Mouse (Mus musculus) C2C12 (cell line): ENCODE measurements around the gene Stard3nl. TPM values are rescaled to one million over a fixed set of nuclear protein-coding genes. Genes with fewer than 3 reads are reported as not detected.

Experiments
- H3K27me3 ChIP-seq: one replicate; pipeline ENCODE4 v1.6.1; 2011; ENCODE audit not compliant: control insufficient read depth, insufficient read depth, insufficient read length
- H3K36me3 ChIP-seq: one replicate; pipeline ENCODE4 v1.6.1; 2011; ENCODE audit not compliant: control insufficient read depth, insufficient read depth
- H3K4me3 ChIP-seq: one replicate; pipeline ENCODE4 v1.5.1; 2011; ENCODE audit warnings: mild to moderate bottlenecking, control low read depth; ENCODE audit not compliant: poor library complexity, insufficient read depth, severe bottlenecking
- H3K79me2 ChIP-seq: one replicate; pipeline ENCODE4 v1.6.1; 2011; ENCODE audit not compliant: control insufficient read depth, insufficient read depth
- H3K79me3 ChIP-seq: one replicate; pipeline ENCODE4 v1.6.1; 2011; ENCODE audit warnings: low read depth, control low read depth
- H3ac ChIP-seq: one replicate; pipeline ENCODE3; 2011; ENCODE audit warnings: low read depth; ENCODE audit not compliant: control insufficient read depth, insufficient read length
- CEBPB ChIP-seq: IDR thresholded peaks from one replicate; pipeline ENCODE4 v1.6.1; 2011; ENCODE audit warnings: low read depth, mild to moderate bottlenecking, control low read depth, moderate library complexity
- CTCF ChIP-seq: IDR thresholded peaks from one replicate; pipeline ENCODE4 v1.5.1; 2011; ENCODE audit not compliant: control insufficient read depth, insufficient read depth, insufficient read length
- FOSL1 ChIP-seq: IDR thresholded peaks from one replicate; pipeline ENCODE4 v1.8.0; 2011; ENCODE audit warnings: mild to moderate bottlenecking, low read length; ENCODE audit not compliant: poor library complexity, insufficient read depth, severe bottlenecking
- MAX ChIP-seq: IDR thresholded peaks from one replicate; pipeline ENCODE4 v1.6.1; 2011; ENCODE audit warnings: mild to moderate bottlenecking, control low read depth
- MYOD1 ChIP-seq: IDR thresholded peaks from one replicate; pipeline ENCODE4 v1.6.1; 2011; ENCODE audit warnings: low read depth; ENCODE audit not compliant: control insufficient read depth, insufficient read length
- MYOG ChIP-seq: IDR thresholded peaks from one replicate; pipeline ENCODE4 v1.6.1; 2011; ENCODE audit not compliant: control insufficient read depth, insufficient read length; ENCODE audit errors: extremely low read depth
- USF1 ChIP-seq: IDR thresholded peaks from one replicate; pipeline ENCODE4 v1.6.1; 2011; ENCODE audit warnings: low read depth, mild to moderate bottlenecking, control low read depth, moderate library complexity
- polyA plus RNA-seq: library from polyadenylated mRNA; unstranded; fragments of >200 nt; fragmentation: generic; extraction: Trizol; gene quantifications from one replicate; pipeline ENCODE4 v1.2.1, GENCODE M21; 2012; ENCODE audit warnings: missing spikeins

Stard3nl gene
- polyA plus RNA-seq, 1 experiment = 29.2 TPM

DNA sequence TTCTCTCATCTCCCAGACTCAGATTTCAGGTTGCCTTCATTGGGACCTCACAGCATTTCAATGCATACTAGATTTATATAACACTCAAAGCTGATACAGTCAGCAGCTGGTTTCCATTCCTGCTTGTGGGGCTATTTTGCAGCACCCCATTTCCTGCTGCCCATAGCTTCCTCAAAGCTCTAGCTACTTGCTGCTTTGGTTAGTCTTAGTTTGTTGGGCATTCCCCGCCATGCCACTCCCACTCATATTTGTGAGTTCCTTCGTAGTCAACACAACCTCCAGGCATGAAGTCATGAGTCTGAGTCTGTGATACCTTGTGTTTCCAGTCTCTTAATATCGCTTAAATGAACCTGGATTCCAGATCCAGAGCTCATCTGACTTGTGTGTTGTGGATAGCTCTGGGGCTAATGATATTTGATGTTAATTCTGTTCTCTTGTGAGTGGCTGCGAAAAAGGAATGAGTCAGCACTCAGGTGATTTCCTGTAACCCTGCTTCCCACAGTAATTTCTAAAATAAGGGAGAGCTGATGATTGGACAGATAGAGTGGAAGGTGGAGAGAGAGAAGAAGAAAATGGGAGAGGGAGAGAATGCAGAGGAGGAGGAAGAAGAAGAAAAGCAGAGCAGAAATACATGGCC, 22.4 kb upstream of the Stard3nl start:
- Histone ChIP-seq H3K4me3 (no peak overlapping the region), H3K36me3 (no peaks in the 10 kb centered on the region), H3ac (no peak overlapping the region), H3K79me2 (no peaks in the 10 kb centered on the region), H3K79me3 (no peaks in the 10 kb centered on the region), H3K27me3 (no peaks in the 10 kb centered on the region)
- no peak for TF ChIP-seq USF1
- TF ChIP-seq FOSL1 = no peak
- TF ChIP-seq CTCF = no peak
- TF ChIP-seq CEBPB = no peak
- no peak for TF ChIP-seq MAX
- no peak for TF ChIP-seq MYOG
- TF ChIP-seq MYOD1 = no peak

DNA sequence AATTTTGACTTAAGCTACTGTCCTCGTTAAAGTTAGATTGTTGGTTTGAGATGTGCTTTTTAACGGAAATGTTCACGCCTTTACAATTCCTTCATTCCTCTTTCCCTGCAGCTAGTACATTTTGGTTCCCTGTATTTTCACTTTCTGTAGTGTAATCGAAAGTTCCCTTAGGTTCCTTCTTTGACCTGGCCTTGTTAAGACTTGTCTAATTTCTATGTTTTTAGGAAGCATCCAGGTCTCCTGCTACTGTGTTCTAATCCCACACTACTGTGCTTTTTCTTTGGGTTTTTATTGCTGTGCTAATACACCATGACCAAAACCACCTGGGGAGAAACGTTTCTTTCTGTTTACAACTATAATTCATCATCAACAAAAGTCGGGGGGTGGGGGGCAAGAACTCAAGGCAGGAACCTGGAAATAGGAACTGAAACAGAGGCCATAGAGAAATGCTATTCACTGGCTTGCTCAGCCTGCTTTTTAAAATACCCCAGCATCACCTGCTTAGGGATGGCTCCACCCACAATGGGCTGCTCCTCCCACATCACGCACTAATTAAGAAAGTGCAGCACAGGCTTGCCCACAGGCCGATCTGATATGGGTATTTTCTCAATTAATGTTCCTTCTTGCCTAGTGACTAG, 20.4 kb upstream of the Stard3nl start:
- Histone ChIP-seq H3K4me3 (no peak overlapping the region), H3ac (no peak overlapping the region)

DNA sequence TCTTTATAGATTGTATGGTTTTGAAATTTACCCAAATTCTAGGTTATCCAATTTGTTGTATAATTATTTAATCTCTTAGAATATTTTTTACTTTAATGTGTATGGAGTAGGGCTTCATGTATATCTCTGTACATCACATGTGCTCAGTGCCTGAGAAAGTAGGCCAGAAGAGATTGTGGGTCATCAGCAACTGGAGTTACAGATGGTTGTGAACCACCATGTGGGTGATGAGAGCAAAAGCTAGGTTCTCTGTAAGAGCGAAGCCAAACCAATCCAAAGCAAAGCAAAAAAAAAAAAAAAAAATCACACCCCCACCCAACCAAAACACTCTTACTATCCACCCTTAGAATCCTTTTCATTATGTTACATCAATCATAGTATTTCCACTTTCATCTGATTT, 19.7 kb upstream of the Stard3nl start:
- Histone ChIP-seq H3K79me3 (no peaks in the 10 kb centered on the region), H3ac (no peak overlapping the region), H3K36me3 (no peaks in the 10 kb centered on the region), H3K27me3 (no peaks in the 10 kb centered on the region), H3K79me2 (no peaks in the 10 kb centered on the region), H3K4me3 (no peak overlapping the region)
- TF ChIP-seq MYOD1 (no peak), FOSL1 (no peak), MAX (no peak), CTCF (no peak), CEBPB (no peak), USF1 (no peak), MYOG (no peak)

More for the DNA sequence above, 20.4 kb upstream of the Stard3nl start:
- Histone ChIP-seq H3K79me3 (no peaks in the 10 kb centered on the region), H3K27me3 (no peaks in the 10 kb centered on the region), H3K36me3 (no peaks in the 10 kb centered on the region), H3K79me2 (no peaks in the 10 kb centered on the region)
- TF ChIP-seq CTCF (no peak), MYOG (no peak), USF1 (no peak), FOSL1 (no peak), MAX (no peak), MYOD1 (no peak), CEBPB (no peak)

DNA sequence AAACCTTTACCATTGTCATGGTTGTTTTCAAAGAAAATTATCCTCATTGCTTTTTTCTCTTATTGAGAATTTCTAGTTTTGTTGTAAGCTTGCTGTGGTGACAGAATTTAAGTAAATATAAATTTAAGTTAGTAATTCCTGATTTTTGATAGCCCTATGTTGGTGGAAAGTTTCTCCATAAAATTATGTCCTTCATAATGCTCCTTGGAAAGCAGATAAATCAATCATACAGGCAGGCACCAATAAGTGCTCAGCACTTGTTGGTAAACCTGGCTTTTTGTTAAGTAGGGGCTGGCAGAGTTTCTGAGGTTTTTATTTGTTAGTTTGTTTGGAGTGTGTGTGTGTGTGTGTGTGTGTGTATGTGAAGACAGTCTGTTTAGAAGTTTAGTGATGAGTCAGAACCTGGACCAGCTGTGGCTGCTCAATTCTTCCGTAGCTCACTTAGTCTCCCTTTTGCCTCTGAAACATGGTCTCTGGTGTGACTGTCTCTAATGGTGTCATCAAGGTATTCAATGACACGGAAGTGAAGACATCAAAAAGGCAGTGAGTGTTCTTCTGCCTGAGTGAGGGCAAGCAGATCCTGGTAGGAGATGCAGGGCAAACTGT, 16.8 kb upstream of the Stard3nl start:
- H3K79me2 ChIP-seq = no peaks in the 10 kb centered on the region
- TF ChIP-seq MYOD1 = no peak
- H3K27me3 ChIP-seq = no peaks in the 10 kb centered on the region
- H3K79me3 ChIP-seq = no peaks in the 10 kb centered on the region
- no peak overlapping the region for H3K4me3 ChIP-seq
- H3ac ChIP-seq = no peak overlapping the region
- H3K36me3 ChIP-seq = no peaks in the 10 kb centered on the region

DNA sequence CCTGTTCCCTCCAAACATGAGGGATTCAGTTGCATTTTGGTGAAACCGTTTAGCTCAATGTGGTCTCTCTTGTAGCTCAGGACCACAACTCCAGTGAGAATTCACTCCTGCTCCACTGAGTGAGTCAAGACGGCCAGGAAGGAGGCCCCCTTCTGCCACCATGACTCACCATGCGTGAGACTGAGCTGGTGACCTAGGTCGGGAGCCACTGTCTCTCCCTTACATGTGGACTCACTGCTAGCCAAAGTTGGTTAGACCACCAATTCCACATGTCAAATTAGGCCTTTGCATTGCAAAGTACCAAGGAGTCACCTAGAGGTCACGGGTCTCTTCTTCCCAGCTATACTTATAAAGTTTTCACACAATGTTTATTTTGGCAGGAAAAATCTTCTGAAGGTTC, 16.3 kb upstream of the Stard3nl start:
- no peak overlapping the region for H3K4me3 ChIP-seq
- H3K27me3 ChIP-seq = no peaks in the 10 kb centered on the region
- H3ac ChIP-seq = no peak overlapping the region
- H3K79me3 ChIP-seq = no peaks in the 10 kb centered on the region
- no peaks in the 10 kb centered on the region for H3K36me3 ChIP-seq
- H3K79me2 ChIP-seq = no peaks in the 10 kb centered on the region
- TF ChIP-seq CTCF (no peak), FOSL1 (peak; percentile 13)

DNA sequence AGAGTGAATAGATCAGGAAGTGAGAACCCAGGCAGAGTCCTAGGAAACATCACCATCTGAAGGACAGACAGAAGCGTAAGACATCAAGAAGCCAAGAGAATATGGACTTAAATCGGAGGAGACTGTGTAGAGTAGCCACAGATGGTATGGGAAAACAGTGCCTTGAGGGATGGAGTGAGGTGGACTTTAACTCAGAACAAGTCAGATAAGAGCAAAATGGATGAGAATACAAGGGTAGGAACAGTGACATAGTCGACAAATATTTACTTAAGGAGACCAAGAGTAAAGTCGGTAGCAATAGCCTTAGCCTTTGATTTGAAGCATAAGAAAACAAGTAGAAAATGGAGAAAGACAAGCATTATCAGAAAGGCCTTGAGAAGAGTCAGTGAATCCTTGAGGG, 15.1 kb upstream of the Stard3nl start:
- H3ac ChIP-seq = no peak overlapping the region
- TF ChIP-seq CTCF = no peak
- no peak for TF ChIP-seq CEBPB
- TF ChIP-seq USF1 = no peak
- no peak for TF ChIP-seq MYOG
- TF ChIP-seq MYOD1 = no peak
- TF ChIP-seq FOSL1 = no peak
- TF ChIP-seq MAX = no peak
- no peak overlapping the region for H3K4me3 ChIP-seq
- no peaks in the 10 kb centered on the region for H3K79me2 ChIP-seq
- no peaks in the 10 kb centered on the region for H3K27me3 ChIP-seq
- H3K36me3 ChIP-seq = no peaks in the 10 kb centered on the region
- no peaks in the 10 kb centered on the region for H3K79me3 ChIP-seq
